Mouse (Mus musculus) midbrain, embryonic 16.5 days (tissue): ENCODE results near the gene Ezh1. TPM values are rescaled to one million over a fixed set of nuclear protein-coding genes. Genes with fewer than 3 reads are reported as not detected.

ENCODE experiments used
- ATAC-seq: fragments of 200-750 bp; cut with Nextera tagmentation; 2 replicates; pipeline ENCODE4 v1.8.0; 2017; ENCODE audit warnings: moderate TSS enrichment
- H3K27ac ChIP-seq: fragments of 300-500 bp; sonication (generic); 2 replicates; pipeline ENCODE4 v1.5.1; 2014; ENCODE audit warnings: mild to moderate bottlenecking, low read length, mixed read lengths
- H3K27me3 ChIP-seq: fragments of 300-500 bp; sonication (generic); 2 replicates; pipeline ENCODE4 v1.6.1; 2014; ENCODE audit warnings: low read depth, low read length, mixed read lengths; ENCODE audit not compliant: control insufficient read depth, insufficient read depth
- H3K36me3 ChIP-seq: fragments of 300-500 bp; sonication (generic); 2 replicates; pipeline ENCODE4 v1.6.1; 2014; ENCODE audit warnings: mild to moderate bottlenecking, low read length, moderate library complexity, mixed read lengths; ENCODE audit not compliant: control insufficient read depth, insufficient read depth
- H3K4me1 ChIP-seq: fragments of 300-500 bp; sonication (generic); 2 replicates; pipeline ENCODE4 v1.6.1; 2014; ENCODE audit warnings: mild to moderate bottlenecking, low read length, mixed read lengths; ENCODE audit not compliant: control insufficient read depth, insufficient read depth
- H3K4me2 ChIP-seq: fragments of 300-500 bp; sonication (generic); 2 replicates; pipeline ENCODE4 v1.6.1; 2014; ENCODE audit warnings: mild to moderate bottlenecking, low read length, mixed read lengths
- H3K4me3 ChIP-seq: fragments of 300-500 bp; sonication (generic); 2 replicates; pipeline ENCODE4 v1.5.1; 2014; ENCODE audit warnings: low read depth, mild to moderate bottlenecking, low read length, moderate library complexity, mixed read lengths
- H3K9ac ChIP-seq: fragments of 300-500 bp; sonication (generic); 2 replicates; pipeline ENCODE4 v1.6.1; 2014; ENCODE audit warnings: low read depth, low read length, mixed read lengths
- H3K9me3 ChIP-seq: fragments of 300-500 bp; sonication (generic); replicated peaks from 2 replicates; pipeline ENCODE4 v1.6.1; 2014; ENCODE audit warnings: mild to moderate bottlenecking, low read length, mixed read lengths; ENCODE audit not compliant: control insufficient read depth, poor library complexity, severe bottlenecking
- WGBS: fragments of 180-500 bp; shearing (Covaris S2); extraction: QIAGEN DNeasy Blood & Tissue Kit; methylation state at CpG from one replicate; pipeline ENCODE4 v1.1.7; 2014; 5-methylcytosine and 5-hydroxymethylcytosine counted together
- polyA plus RNA-seq: library from polyadenylated mRNA; unstranded; fragments of >200 nt; fragmentation: Nextera tagmentation; extraction: Ambion mirVana; gene quantifications from 2 replicates; pipeline ENCODE4 v1.2.1, GENCODE M21; 2015

Ezh1 gene
- polyA plus RNA-seq, 1 experiment from 2014 or later, result 34.4 TPM

DNA sequence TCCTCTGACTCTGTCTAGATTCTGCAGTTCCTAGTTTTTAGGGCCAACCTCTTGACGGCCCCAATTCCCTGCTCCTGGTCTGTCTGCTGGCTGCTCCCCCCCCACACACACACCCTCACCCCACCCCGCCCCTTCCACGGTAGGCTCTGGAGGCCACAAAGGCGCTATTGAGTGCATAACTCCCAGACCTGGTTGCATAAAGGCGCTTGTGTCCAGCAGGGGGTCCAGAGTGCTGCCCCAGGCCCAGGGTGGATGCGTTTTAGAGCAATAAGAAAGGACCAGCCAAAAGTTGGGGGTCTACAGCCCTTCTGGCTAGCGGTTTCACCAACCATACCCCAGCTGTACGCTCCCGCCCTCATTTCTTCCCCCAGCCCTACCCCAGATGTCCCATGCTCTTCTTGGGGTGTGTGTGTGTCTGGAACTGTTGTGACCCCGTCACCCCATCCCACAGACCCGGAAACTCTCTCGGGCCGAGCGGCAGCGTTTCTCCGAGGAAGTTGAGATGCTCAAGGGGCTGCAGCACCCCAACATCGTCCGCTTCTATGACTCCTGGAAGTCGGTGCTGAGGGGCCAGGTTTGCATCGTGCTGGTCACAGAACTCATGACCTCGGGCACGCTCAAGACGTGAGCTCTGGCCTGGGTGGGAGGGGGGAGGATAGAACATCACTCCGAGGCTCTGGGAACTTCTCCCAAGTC, 36.2 kb upstream of the Ezh1 start:
- peaks cover 34% of the 10 kb centered on the region for H3K27me3 ChIP-seq
- 0 out of 2 replicates have a peak, but pooled peaks cover 3% of the 10 kb centered on the region for H3K36me3 ChIP-seq
- peaks cover 23% of the 10 kb centered on the region for H3K4me1 ChIP-seq
- H3K4me2 ChIP-seq, result no peak overlapping the region; the same call in 1 of the 2 replicates
- H3K27ac ChIP-seq, result no peak overlapping the region
- WGBS, result 2% methylated on average over 24 of the region's 24 CpGs
- H3K9me3 ChIP-seq, result no peaks in the 10 kb centered on the region
- no peak for ATAC-seq
- no peak overlapping the region; the same call in 1 of the 2 replicates for H3K4me3 ChIP-seq
- no peak overlapping the region for H3K9ac ChIP-seq

- peak overlapping the region; percentile 42 for H3K4me3 ChIP-seq
- H3K9ac ChIP-seq, result peak overlapping the region; percentile 62
- H3K27ac ChIP-seq, result no peak overlapping the region
- H3K27me3 ChIP-seq, result peaks cover 34% of the 10 kb centered on the region
- 0 out of 2 replicates have a peak, but pooled peaks cover 3% of the 10 kb centered on the region for H3K36me3 ChIP-seq
- H3K9me3 ChIP-seq, result no peaks in the 10 kb centered on the region
- ATAC-seq, result peak; percentile 20; the same call in 1 of the 2 replicates
- H3K4me2 ChIP-seq, result peak overlapping the region; percentile 85
- 1% methylated on average over 30 of the region's 30 CpGs for WGBS
- peaks cover 23% of the 10 kb centered on the region for H3K4me1 ChIP-seq
These were observed 34.6 kb upstream of the Ezh1 start for GRCm38 (mm10) chr11:101260826-101261380.

- Histone ChIP-seq H3K9ac (peak within 1 kb of the TSS; percentile 62), H3K9me3 (no peaks in the 10 kb centered on the region), H3K4me2 (peak within 1 kb of the TSS; percentile 85), H3K4me1 (peaks cover 17% of the 10 kb centered on the region), H3K36me3 (0 out of 2 replicates have a peak, but pooled peaks cover 3% of the 10 kb centered on the region), H3K27me3 (peaks cover 32% of the 10 kb centered on the region), H3K4me3 (peak within 1 kb of the TSS; percentile 42), H3K27ac (no peak within 1 kb of the TSS)
- 1% methylated on average over 43 of the region's 43 CpGs for WGBS
- ATAC-seq, result peak; percentile 69
These were observed 33.9 kb upstream of the Ezh1 start, which contains the start of gene Wnk4 for GRCm38 (mm10) chr11:101259948-101260825. TSS of gene Wnk4 (plus strand) at chr11:101260567.

- Histone ChIP-seq H3K36me3 (0 out of 2 replicates have a peak, but pooled peaks cover 3% of the 10 kb centered on the region), H3K4me2 (no peak overlapping the region), H3K27me3 (peaks cover 25% of the 10 kb centered on the region), H3K9ac (0 out of 2 replicates have a peak overlapping the region, but pooled peaks have one; percentile 11), H3K4me3 (no peak overlapping the region), H3K4me1 (peaks cover 15% of the 10 kb centered on the region), H3K9me3 (no peaks in the 10 kb centered on the region), H3K27ac (no peak overlapping the region)
- no peak for ATAC-seq
- 44% methylated on average over 6 of the region's 6 CpGs for WGBS
These were observed 33.0 kb upstream of the Ezh1 start for GRCm38 (mm10) chr11:101259261-101259712.

DNA sequence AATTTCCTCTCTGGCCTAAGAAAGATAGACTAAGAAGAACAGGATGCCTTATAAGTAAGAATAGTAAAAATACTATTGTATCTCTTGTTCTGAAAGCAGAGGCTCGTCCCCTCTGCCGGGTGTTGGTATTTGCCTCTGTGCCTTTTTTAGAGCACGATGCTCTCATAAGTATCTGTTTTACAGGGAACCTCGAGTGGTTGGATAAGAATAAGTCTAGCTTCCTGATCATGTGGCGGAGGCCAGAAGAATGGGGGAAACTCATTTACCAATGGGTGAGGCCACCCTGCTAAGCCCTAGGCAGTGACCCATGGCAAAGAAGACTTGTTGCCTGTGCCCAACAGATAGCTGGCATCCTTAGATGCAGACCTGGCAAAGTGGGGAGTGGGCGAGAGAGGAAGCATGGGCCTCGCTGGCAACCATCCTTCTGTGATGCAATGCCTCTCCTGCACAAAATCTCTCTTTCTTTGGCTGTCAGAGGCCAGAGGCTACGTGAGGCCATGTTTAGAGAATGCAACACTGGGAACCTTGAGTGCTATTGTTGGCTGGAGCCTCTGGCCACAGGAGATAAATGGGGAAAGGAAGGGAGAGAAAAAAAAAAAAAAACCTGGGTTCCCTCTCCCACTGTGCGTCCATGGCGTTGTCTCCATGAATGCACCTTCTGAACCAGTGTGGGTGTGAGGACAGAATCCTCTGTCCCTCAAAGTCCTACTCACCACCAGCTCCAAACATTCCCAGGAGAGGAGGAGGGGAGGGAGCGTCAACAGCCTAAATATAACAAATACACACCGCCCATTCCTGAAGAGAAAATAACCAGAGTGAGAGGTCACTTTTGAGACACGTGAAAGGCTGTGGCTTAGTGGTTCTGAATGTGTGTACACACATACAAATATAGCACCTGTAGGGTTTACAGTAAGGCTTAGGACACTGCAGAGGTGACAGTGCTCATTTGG, 29.8 kb upstream of the Ezh1 start:
- no peak overlapping the region for H3K4me3 ChIP-seq
- H3K36me3 ChIP-seq, result 0 out of 2 replicates have a peak, but pooled peaks cover 3% of the 10 kb centered on the region
- no peak overlapping the region for H3K9ac ChIP-seq
- ATAC-seq, result no peak
- peaks cover 3% of the 10 kb centered on the region; the same call in 1 of the 2 replicates for H3K27me3 ChIP-seq
- 92% methylated on average over 13 of the region's 13 CpGs for WGBS
- no peak overlapping the region for H3K4me2 ChIP-seq
- H3K27ac ChIP-seq, result no peak overlapping the region
- H3K4me1 ChIP-seq, result peaks cover 28% of the 10 kb centered on the region
- no peaks in the 10 kb centered on the region for H3K9me3 ChIP-seq

- H3K4me2 ChIP-seq, result peak within 1 kb of the TSS; percentile 99
- H3K4me3 ChIP-seq, result peak within 1 kb of the TSS; percentile 70
- peaks cover 17% of the 10 kb centered on the region for H3K4me1 ChIP-seq
- WGBS, result 2% methylated on average over 39 of the region's 40 CpGs
- 0 out of 2 replicates have a peak, but pooled peaks cover 2% of the 10 kb centered on the region for H3K27me3 ChIP-seq
- peak within 1 kb of the TSS; percentile 91 for H3K27ac ChIP-seq
- peak; percentile 91 for ATAC-seq
- peak within 1 kb of the TSS; percentile 94 for H3K9ac ChIP-seq
- H3K36me3 ChIP-seq, result no peaks in the 10 kb centered on the region
- H3K9me3 ChIP-seq, result no peaks in the 10 kb centered on the region
These were observed 27.5 kb upstream of the Ezh1 start, which contains the start of gene Vps25 for GRCm38 (mm10) chr11:101253613-101254389. TSS of gene Vps25 (plus strand) at chr11:101253707.

GRCm38 (mm10) chr11:101252941-101253340, 26.7 kb upstream of the Ezh1 start:
- Histone ChIP-seq H3K4me3 (peak overlapping the region; percentile 70), H3K9ac (peak overlapping the region; percentile 94), H3K9me3 (no peaks in the 10 kb centered on the region), H3K4me1 (peaks cover 17% of the 10 kb centered on the region), H3K36me3 (no peaks in the 10 kb centered on the region), H3K27me3 (peaks cover 4% of the 10 kb centered on the region), H3K4me2 (peak overlapping the region; percentile 99), H3K27ac (peak overlapping the region; percentile 91)
- no peak for ATAC-seq
- WGBS, result 10% methylated on average over 7 of the region's 7 CpGs
